Mouse (Mus musculus) kidney, postnatal 10 days (tissue): Measurements from ENCODE around the gene Abcc4.

ENCODE experiments used
- DNase-seq: peaks from one replicate; pipeline ENCODE4 v3.0.0; 2021; ENCODE audit warnings: mixed read lengths

Abcc4 gene

GRCm38 (mm10) chr14:118635493-118636183 is 70.4 kb downstream of the Abcc4 start:
- peak; percentile 87 for DNase-seq

GRCm38 (mm10) chr14:118629649-118630048 is 76.4 kb downstream of the Abcc4 start:
- no peak for DNase-seq

- peak; percentile 24 for DNase-seq
These were observed 84.6 kb downstream of the Abcc4 start for GRCm38 (mm10) chr14:118621449-118621789.

GRCm38 (mm10) chr14:118620773-118621448 is 85.1 kb downstream of the Abcc4 start:
- DNase-seq = no peak

- DNase-seq = peak; percentile 76
These were observed 89.2 kb downstream of the Abcc4 start for GRCm38 (mm10) chr14:118616698-118617311.

- DNase-seq = no peak
These were observed 92.3 kb downstream of the Abcc4 start for GRCm38 (mm10) chr14:118613734-118614133.

- no peak for DNase-seq
These were observed 94.3 kb downstream of the Abcc4 start for GRCm38 (mm10) chr14:118611714-118612113.

- DNase-seq = no peak
These were observed 95.2 kb downstream of the Abcc4 start for GRCm38 (mm10) chr14:118610786-118611185.

- no peak for DNase-seq
These were observed 97.1 kb downstream of the Abcc4 start for GRCm38 (mm10) chr14:118608816-118609465.

GRCm38 (mm10) chr14:118608317-118608716 is 97.7 kb downstream of the Abcc4 start:
- DNase-seq = no peak

GRCm38 (mm10) chr14:118606476-118606875 is 99.5 kb downstream of the Abcc4 start:
- DNase-seq = no peak

- no peak for DNase-seq
These were observed 101.1 kb downstream of the Abcc4 start for GRCm38 (mm10) chr14:118604903-118605302.

- DNase-seq = no peak
These were observed 104.0 kb downstream of the Abcc4 start for GRCm38 (mm10) chr14:118602031-118602430.

GRCm38 (mm10) chr14:118600746-118601145 is 105.3 kb downstream of the Abcc4 start:
- DNase-seq = no peak

GRCm38 (mm10) chr14:118598757-118599156 is 107.3 kb downstream of the Abcc4 start:
- DNase-seq = no peak

- DNase-seq = no peak
These were observed 111.6 kb downstream of the Abcc4 start for GRCm38 (mm10) chr14:118594463-118594862.

- peak; percentile 90 for DNase-seq
These were observed 114.3 kb downstream of the Abcc4 start for GRCm38 (mm10) chr14:118591477-118592403.

GRCm38 (mm10) chr14:118582333-118582941 is 123.6 kb downstream of the Abcc4 start:
- no peak for DNase-seq

- no peak for DNase-seq
These were observed 124.3 kb downstream of the Abcc4 start for GRCm38 (mm10) chr14:118581673-118582072.

GRCm38 (mm10) chr14:118579013-118579728 is 126.8 kb downstream of the Abcc4 start:
- DNase-seq = no peak

GRCm38 (mm10) chr14:118577895-118578294 is 128.1 kb downstream of the Abcc4 start:
- no peak for DNase-seq
